Mouse (Mus musculus) neural tube, embryonic 12.5 days (tissue): ENCODE data around the gene Matn3. TPM values are rescaled to one million over a fixed set of nuclear protein-coding genes. Genes with fewer than 3 reads are reported as not detected.

ENCODE experiments used
- ATAC-seq: fragments of 200-750 bp; cut with Nextera tagmentation; 2 replicates; pipeline ENCODE4 v1.8.0; 2017; ENCODE audit warnings: low read depth, mild to moderate bottlenecking, moderate TSS enrichment, moderate library complexity; ENCODE audit not compliant: low FRiP score
- H3K27ac ChIP-seq: fragments of 300-500 bp; sonication (generic); 2 replicates; pipeline ENCODE4 v1.5.1; 2016
- H3K27me3 ChIP-seq: fragments of 300-500 bp; sonication (generic); replicated peaks from 2 replicates; pipeline ENCODE4 v1.6.1; 2016; ENCODE audit warnings: mild to moderate bottlenecking
- H3K36me3 ChIP-seq: fragments of 300-500 bp; sonication (generic); 2 replicates; pipeline ENCODE4 v1.6.1; 2016; ENCODE audit warnings: mild to moderate bottlenecking
- H3K4me1 ChIP-seq: fragments of 300-500 bp; sonication (generic); 2 replicates; pipeline ENCODE4 v1.6.1; 2016
- H3K4me2 ChIP-seq: fragments of 300-500 bp; sonication (generic); replicated peaks from 2 replicates; pipeline ENCODE4 v1.6.1; 2016; ENCODE audit warnings: mild to moderate bottlenecking
- H3K4me3 ChIP-seq: fragments of 300-500 bp; sonication (generic); 2 replicates; pipeline ENCODE4 v1.5.1; 2016
- H3K9ac ChIP-seq: fragments of 300-500 bp; sonication (generic); 2 replicates; pipeline ENCODE4 v1.6.1; 2016; ENCODE audit warnings: mild to moderate bottlenecking
- H3K9me3 ChIP-seq: fragments of 300-500 bp; sonication (generic); 2 replicates; pipeline ENCODE4 v1.6.1; 2016; ENCODE audit warnings: mild to moderate bottlenecking
- WGBS: fragments of 180-500 bp; shearing (Covaris S2); methylation state at CpG from one replicate; pipeline ENCODE4 v1.1.7; 2016; 5-methylcytosine and 5-hydroxymethylcytosine counted together
- polyA plus RNA-seq: library from polyadenylated mRNA; unstranded; fragments of >200 nt; fragmentation: Nextera tagmentation; extraction: Ambion mirVana; gene quantifications from 2 replicates; pipeline ENCODE4 v1.2.1, GENCODE M21; 2016

Gene Matn3
- polyA plus RNA-seq, 1 experiment from 2014 or later, result 0.70 TPM

DNA sequence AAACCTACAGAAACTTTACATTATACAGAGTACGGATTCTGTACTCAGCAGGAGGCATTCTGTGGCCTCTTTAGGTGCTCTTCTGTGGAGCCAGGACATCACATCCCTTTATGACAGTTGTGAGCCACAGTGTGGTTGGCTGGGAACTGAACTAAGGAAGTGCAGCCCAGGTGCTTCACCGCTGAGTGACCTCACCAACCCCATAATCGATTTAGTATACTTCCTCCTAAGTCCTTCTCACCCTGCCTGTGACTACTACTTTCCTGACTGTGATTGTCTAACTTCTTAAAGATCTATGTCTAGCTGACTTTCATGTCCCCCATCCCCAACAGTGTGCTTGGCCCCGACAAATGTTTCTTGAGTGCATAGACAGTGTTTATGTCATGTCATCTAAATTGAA lies 50.6 kb downstream of the Matn3 start:
- Histone ChIP-seq H3K4me2 (no peak overlapping the region), H3K27me3 (no peaks in the 10 kb centered on the region)

DNA sequence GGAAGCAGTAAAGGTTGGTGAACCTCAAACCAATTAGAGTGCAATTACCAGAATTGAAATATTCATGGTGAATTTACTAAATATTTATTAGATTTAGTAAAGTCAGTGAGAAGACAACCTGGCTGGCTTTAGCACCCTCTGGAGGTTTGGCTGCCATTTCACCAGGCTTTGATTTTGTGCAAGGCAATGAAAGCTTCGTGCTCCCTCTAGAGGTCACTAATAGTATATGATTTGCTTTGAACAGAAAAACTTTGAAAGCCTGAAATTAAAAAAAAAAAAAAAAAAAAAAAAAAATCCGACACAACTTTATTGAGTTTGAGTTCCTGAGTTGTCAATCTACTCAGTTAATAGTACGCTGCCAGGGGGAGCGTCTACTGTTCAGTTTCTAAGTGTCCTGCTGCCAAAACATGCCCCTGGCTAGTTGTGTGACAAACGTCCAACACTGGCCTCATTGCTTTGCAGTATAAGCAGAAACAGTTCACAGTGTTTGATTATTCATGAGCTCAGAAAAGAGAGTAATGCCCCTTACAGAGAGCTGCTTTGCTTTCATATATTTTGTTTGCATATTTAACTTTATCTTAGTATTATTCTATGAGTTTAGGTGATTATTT lies 54.4 kb downstream of the Matn3 start:
- Histone ChIP-seq H3K9me3 (no peaks in the 10 kb centered on the region), H3K27ac (no peak overlapping the region), H3K9ac (no peak overlapping the region), H3K36me3 (peaks cover 4% of the 10 kb centered on the region; the same call in 1 of the 2 replicates), H3K27me3 (no peaks in the 10 kb centered on the region), H3K4me2 (no peak overlapping the region), H3K4me1 (no peaks in the 10 kb centered on the region), H3K4me3 (no peak overlapping the region)
- ATAC-seq, result peak; percentile 61; the same call in 1 of the 2 replicates
- 10% methylated on average over 5 of the region's 5 CpGs for WGBS

More for the DNA sequence above, 50.6 kb downstream of the Matn3 start:
- Histone ChIP-seq H3K9ac (no peak overlapping the region), H3K36me3 (no peaks in the 10 kb centered on the region), H3K4me1 (no peaks in the 10 kb centered on the region), H3K27ac (no peak overlapping the region), H3K4me3 (no peak overlapping the region), H3K9me3 (no peaks in the 10 kb centered on the region)
- ATAC-seq, result no peak
- 93% methylated on average over 4 of the region's 4 CpGs for WGBS

DNA sequence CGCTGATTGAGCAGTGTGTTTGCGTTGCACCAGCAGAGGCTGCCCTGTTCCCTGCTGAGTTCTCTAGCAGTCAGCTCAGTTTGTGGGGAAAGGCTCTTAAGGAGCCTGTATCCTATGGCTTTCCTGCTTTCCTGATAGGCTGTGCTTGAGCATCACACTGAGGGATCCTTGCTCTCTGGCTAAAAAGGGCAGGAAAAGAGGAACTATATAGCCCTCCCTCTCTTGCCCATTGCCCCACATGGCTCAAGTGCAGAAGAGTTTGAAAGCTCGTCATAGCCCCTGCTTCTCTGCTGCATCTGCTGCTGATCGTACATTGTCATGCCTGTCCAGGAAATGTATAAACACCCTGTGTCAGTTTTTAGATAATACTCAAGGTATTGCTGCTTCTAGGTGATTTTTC lies 59.4 kb downstream of the Matn3 start:
- Histone ChIP-seq H3K27ac (no peak overlapping the region), H3K9ac (0 out of 2 replicates have a peak overlapping the region, but pooled peaks have one; percentile 17), H3K27me3 (no peaks in the 10 kb centered on the region), H3K9me3 (no peaks in the 10 kb centered on the region), H3K4me3 (no peak overlapping the region), H3K4me1 (no peaks in the 10 kb centered on the region), H3K4me2 (no peak overlapping the region), H3K36me3 (peaks cover 7% of the 10 kb centered on the region; the same call in 1 of the 2 replicates)
- 57% methylated on average over 4 of the region's 4 CpGs for WGBS
- ATAC-seq, result no peak

DNA sequence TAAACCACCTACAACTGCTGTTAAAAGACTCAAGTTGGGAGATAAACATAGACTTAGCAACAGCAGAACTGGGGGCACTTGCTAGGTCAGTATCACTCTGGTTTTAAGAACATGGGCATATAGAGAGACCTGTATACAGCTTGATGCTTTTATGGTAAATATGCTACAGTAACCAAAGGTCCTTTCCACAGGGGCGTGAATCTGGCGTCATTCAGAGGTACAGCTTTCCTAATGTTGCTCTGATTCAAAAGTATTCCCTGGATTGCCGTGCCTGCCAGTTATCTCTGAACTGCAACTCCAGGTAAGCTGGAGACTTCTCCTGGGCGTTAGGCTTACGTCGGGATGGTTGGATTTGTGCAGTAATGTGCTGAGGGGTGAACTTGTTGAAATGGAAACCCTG lies 60.1 kb downstream of the Matn3 start:
- Histone ChIP-seq H3K36me3 (peaks cover 7% of the 10 kb centered on the region; the same call in 1 of the 2 replicates), H3K9ac (no peak overlapping the region), H3K4me1 (no peaks in the 10 kb centered on the region), H3K4me2 (no peak overlapping the region), H3K4me3 (no peak overlapping the region), H3K9me3 (no peaks in the 10 kb centered on the region), H3K27ac (no peak overlapping the region), H3K27me3 (no peaks in the 10 kb centered on the region)
- 94% methylated on average over 6 of the region's 6 CpGs for WGBS
- ATAC-seq, result no peak

DNA sequence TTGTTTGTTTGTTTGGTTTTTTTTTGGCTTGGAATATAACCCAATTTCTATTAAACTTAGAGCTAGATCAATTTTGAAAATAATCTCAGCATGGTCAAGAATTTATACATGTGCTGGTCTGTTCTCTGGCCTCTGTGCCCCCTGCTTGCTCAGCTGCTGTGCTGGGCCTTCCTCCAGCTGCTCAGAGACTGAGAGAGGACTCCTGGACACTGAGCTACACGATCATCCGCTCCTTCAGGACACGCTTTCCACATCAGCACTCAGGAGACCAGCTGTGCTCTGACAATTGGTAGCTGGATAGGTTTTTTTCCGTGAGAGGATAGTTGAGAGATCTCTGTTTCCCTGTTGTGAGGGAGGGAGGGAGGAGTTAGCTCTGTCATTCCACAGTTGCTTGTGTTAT lies 62.6 kb downstream of the Matn3 start:
- no peaks in the 10 kb centered on the region for H3K4me1 ChIP-seq
- no peaks in the 10 kb centered on the region for H3K9me3 ChIP-seq
- no peak overlapping the region for H3K4me3 ChIP-seq
- no peak overlapping the region for H3K9ac ChIP-seq
- no peaks in the 10 kb centered on the region for H3K27me3 ChIP-seq
- no peak overlapping the region for H3K27ac ChIP-seq
- H3K4me2 ChIP-seq, result no peak overlapping the region
- ATAC-seq, result no peak
- peaks cover 10% of the 10 kb centered on the region; the same call in 1 of the 2 replicates for H3K36me3 ChIP-seq
- 75% methylated on average over 4 of the region's 4 CpGs for WGBS

DNA sequence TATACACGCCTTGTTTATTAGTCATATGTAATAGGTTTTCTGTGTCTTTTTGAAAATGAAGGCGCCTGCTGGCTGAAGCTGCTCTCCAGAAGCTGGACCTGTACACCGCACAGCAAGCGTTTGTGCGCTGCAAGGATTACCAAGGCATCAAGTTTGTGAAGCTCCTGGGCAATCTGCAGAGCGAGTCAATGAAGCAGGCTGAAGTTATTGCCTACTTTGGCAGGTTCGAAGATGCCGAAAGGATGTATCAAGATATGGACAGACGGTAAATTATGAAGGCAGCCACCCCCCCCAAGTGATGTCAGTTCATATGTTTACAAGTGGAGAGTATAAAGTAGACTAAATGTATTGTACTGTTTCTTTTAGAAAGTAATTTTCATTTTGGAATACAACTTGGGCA lies 68.6 kb downstream of the Matn3 start:
- H3K9ac ChIP-seq, result no peak overlapping the region
- H3K36me3 ChIP-seq, result peaks cover 22% of the 10 kb centered on the region
- no peak for ATAC-seq
- WGBS, result 96% methylated on average over 9 of the region's 9 CpGs
- no peaks in the 10 kb centered on the region for H3K27me3 ChIP-seq
- H3K4me1 ChIP-seq, result no peaks in the 10 kb centered on the region
- no peaks in the 10 kb centered on the region for H3K9me3 ChIP-seq
- no peak overlapping the region for H3K4me2 ChIP-seq
- no peak overlapping the region for H3K27ac ChIP-seq
- no peak overlapping the region for H3K4me3 ChIP-seq

DNA sequence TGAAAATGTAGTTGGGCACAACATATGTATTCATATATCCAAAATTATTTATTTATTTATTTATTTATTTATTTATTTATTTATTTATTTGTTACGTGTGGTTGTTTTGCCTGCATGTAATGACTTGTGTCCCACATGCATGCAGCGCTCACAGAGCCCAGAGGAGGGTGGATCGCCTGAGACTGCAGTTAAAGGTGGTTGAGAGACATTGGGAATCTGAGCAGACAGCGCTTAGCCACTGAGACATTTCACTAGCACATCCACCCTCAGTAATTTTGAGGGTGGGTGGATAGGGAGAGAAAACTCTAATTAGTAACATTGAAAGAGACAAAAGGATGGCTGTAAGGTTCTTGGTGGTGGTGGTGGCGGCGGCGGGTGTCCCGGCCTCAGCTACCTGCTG lies 72.7 kb downstream of the Matn3 start:
- H3K4me1 ChIP-seq, result no peaks in the 10 kb centered on the region
- H3K27ac ChIP-seq, result no peak overlapping the region
- H3K4me2 ChIP-seq, result no peak overlapping the region
- WGBS, result 89% methylated on average over 8 of the region's 8 CpGs
- peaks cover 23% of the 10 kb centered on the region for H3K36me3 ChIP-seq
- H3K9ac ChIP-seq, result no peak overlapping the region
- H3K4me3 ChIP-seq, result no peak overlapping the region
- H3K9me3 ChIP-seq, result no peaks in the 10 kb centered on the region
- ATAC-seq, result no peak
- no peaks in the 10 kb centered on the region for H3K27me3 ChIP-seq

DNA sequence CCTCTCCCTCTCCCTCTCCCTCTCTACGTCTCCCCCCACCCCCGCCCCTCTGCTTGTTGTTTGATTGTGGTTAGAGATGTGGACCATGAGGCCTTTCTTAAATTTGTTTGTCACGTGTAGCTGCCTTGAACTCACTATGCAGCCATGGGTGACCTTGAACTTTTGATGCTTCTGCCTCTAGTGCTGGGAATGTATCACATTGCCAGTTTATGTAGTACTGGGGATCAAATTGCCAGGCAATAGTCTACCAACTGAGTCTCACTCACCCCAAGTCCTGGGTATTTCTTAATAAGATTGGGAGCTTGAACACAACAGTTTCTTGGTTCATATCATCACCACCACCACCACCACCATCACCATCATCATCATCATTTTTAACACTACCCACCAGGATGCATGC lies 73.3 kb downstream of the Matn3 start:
- WGBS, result 76% methylated on average over 3 of the region's 3 CpGs
- H3K27me3 ChIP-seq, result no peaks in the 10 kb centered on the region

More for the DNA sequence above, 73.3 kb downstream of the Matn3 start:
- Histone ChIP-seq H3K4me2 (no peak overlapping the region), H3K4me1 (no peaks in the 10 kb centered on the region), H3K9me3 (no peaks in the 10 kb centered on the region), H3K9ac (no peak overlapping the region), H3K27ac (no peak overlapping the region), H3K36me3 (peaks cover 23% of the 10 kb centered on the region), H3K4me3 (no peak overlapping the region)
- no peak for ATAC-seq

Other genes with a start within 250 kb of the Matn3 start
- gene Sdc1, start 176.6 kb upstream of the Matn3 start, polyA plus RNA-seq, result 43.5 and 48.2 TPM in 2 replicates
- 197 and 207 TPM in 2 replicates for gene Laptm4a, start 26.3 kb upstream of the Matn3 start, polyA plus RNA-seq
- gene Wdr35, start 26.0 kb downstream of the Matn3 start, polyA plus RNA-seq, result 20.2 and 20.6 TPM in 2 replicates
- gene Ttc32, start 82.1 kb downstream of the Matn3 start, polyA plus RNA-seq, result 16.7 and 18.6 TPM in 2 replicates